Mouse (Mus musculus): Measurements from ENCODE around the gene Rpl41. TPM values are rescaled to one million over a fixed set of nuclear protein-coding genes. Genes with fewer than 3 reads are reported as not detected.
"Not testable (repeated sequence)": the region's sequence is repeated elsewhere in the genome, so short reads cannot be mapped to it uniquely, and the experiment has no call there.

Gene Rpl41
- polyA plus RNA-seq, 1 experiment from 2014 or later = 1,107 TPM

DNA sequence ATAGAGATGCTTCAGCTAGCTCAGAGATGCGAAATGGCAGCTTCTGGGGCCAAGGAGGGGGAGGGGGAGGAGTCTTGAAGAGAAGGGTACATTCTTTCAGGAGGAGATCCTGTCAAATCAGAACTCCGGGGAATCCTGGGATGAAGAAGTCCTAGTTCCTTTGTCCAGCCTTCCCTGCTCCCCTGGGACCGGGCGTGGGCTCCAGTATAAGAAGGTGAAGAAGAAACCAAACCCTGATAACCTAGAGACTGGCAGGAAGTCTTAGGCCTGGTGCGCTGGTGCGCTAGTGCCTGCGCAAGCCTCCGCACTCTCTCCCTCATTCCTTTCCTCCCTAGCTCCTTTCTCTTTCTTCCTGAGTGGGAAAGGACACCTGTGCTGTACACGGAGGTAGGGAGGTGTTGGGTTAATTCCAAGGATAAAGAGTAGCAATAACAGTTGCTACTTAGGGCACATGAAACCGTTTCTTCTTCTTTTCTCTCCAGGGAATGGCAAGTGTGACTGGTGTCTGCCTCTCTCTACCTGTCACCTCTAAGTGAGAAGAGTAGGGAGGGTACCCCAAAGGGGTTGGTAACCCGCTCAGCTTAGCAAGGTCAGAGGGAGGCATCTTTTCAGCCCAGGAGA lies 24.9 kb downstream of the Rpl41 start:
- Histone ChIP-seq H3K4me3 (ENCODE audit: inconsistent target) (peak overlapping the region; percentile 95), H3K27ac (peak overlapping the region; percentile 76), H3K79me2 (ENCODE audit: inconsistent target) (peaks cover 49% of the 10 kb centered on the region), H3K36me3 (ENCODE audit: inconsistent target) (peaks cover 31% of the 10 kb centered on the region; the same call in 1 of the 2 replicates)
- 34% methylated on average over 11 of the region's 11 CpGs for WGBS (ENCODE audit: missing documents)

DNA sequence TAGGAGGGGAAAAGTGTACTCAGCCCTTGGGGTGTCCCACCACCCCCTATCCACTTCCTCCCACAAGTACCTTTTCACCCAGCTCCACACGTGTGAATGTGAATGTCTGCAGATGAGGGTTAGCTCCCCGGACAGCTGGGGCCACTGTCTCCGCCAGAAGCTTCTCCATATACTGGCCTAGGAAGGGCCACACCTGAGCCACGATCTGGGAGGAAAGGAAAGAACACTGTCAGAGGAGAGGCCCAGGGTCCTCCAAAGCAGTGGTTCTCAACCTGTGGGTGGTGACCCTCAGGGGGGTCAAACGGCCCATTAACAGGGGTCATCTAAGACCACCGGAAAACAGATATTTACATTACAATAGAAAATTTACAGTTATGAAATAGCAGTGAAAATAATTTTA lies 26.8 kb downstream of the Rpl41 start:
- Histone ChIP-seq H3K4me3 (ENCODE audit: inconsistent target) (no peak overlapping the region), H3K36me3 (ENCODE audit: inconsistent target) (peaks cover 50% of the 10 kb centered on the region), H3K27ac (no peak overlapping the region), H3K79me2 (ENCODE audit: inconsistent target) (peaks cover 49% of the 10 kb centered on the region)
- 92% methylated on average over 6 of the region's 6 CpGs for WGBS (ENCODE audit: missing documents)

DNA sequence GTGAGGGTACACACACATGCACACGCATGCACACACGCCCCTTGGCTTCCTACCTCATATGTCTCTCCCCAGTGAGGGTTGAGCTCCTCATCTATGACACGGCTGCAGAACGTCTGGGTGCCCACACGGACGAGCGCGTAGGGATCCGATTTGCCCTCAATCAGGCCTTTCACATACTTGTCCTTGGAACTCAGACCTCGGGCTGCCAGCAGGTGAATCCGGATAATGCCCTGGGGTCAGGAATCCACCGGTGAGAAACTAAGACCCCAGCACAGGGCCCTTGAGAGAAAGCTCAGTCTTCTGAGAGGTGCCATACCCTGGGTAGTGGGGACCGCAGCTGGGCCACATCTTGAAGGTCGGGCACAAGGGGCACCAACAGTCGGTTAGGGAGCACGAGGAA lies 28.5 kb downstream of the Rpl41 start:
- peaks cover 66% of the 10 kb centered on the region for H3K36me3 ChIP-seq (ENCODE audit: inconsistent target)
- peaks cover 49% of the 10 kb centered on the region for H3K79me2 ChIP-seq (ENCODE audit: inconsistent target)
- WGBS (ENCODE audit: missing documents) = 96% methylated on average over 16 of the region's 16 CpGs
- no peak overlapping the region for H3K4me3 ChIP-seq (ENCODE audit: inconsistent target)
- H3K27ac ChIP-seq = no peak overlapping the region

DNA sequence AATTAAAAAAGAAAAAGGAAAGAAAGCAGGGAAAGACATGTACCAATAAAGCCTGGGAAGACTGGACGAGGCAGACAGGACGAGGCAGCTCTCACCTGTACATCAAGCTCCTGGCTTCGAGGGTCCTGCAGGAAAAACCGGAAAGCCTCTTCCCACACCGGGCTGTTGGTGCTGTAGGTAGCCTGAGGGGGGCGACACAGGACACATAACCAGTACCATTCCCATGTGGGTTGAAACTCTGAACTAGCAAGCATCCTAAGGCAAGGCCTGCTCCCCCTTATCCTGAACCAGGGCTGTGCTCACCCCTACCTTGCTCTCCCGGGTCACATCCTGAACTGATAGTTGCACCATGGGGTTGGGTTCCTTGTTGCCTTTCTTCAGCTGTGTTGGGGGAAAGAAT lies 30.3 kb downstream of the Rpl41 start:
- 92% methylated on average over 7 of the region's 7 CpGs for WGBS (ENCODE audit: missing documents)
- H3K36me3 ChIP-seq (ENCODE audit: inconsistent target) = peaks cover 80% of the 10 kb centered on the region
- H3K79me2 ChIP-seq (ENCODE audit: inconsistent target) = peaks cover 32% of the 10 kb centered on the region
- no peak overlapping the region for H3K27ac ChIP-seq
- H3K4me3 ChIP-seq (ENCODE audit: inconsistent target) = no peak overlapping the region

DNA sequence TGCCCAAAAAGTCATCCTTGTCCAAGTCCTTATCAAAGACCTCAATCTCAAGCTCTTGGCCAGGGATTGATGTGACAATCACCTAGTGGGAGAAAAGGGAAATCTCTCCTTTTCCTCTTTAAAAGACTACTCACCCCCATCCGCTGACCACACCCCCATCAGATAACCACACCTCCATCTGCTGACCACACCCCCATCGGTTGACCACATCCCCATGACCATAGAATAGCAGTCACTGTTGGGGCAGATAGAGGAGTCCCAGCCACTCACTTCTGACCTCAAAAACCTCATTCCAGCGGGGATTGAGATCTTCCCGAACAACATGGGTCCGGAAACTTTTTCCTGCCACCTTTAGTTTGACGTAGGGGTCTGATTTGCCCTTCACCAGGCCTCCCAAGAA lies 32.4 kb downstream of the Rpl41 start:
- WGBS (ENCODE audit: missing documents) = 22% methylated on average over 6 of the region's 6 CpGs
- H3K79me2 ChIP-seq (ENCODE audit: inconsistent target) = peaks cover 10% of the 10 kb centered on the region; the same call in 1 of the 2 replicates
- peaks cover 93% of the 10 kb centered on the region for H3K36me3 ChIP-seq (ENCODE audit: inconsistent target)
- H3K4me3 ChIP-seq (ENCODE audit: inconsistent target) = no peak overlapping the region
- no peak overlapping the region for H3K27ac ChIP-seq

DNA sequence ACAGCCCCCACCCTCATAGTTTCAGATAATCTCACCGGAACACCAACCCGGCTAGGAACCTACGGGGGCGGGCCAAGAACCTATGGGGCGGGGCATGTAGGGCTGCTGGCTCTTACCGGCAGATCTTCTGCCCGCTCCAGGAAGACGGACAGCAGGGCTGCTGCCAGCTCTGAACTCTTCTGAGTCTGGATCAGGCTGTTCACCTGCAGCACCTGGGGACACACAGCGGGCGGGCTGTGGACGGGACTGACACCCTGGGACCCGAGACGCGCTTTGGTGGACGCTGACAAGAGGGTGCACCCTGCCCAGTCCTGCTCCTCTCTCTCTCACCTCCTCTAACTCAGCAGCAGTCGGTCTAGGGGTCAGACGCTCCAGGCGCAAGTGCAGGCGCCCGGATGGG lies 33.1 kb downstream of the Rpl41 start:
- peaks cover 92% of the 10 kb centered on the region for H3K36me3 ChIP-seq (ENCODE audit: inconsistent target)
- H3K79me2 ChIP-seq (ENCODE audit: inconsistent target) = peaks cover 7% of the 10 kb centered on the region; the same call in 1 of the 2 replicates
- WGBS (ENCODE audit: missing documents) = 96% methylated on average over 20 of the region's 20 CpGs
- H3K27ac ChIP-seq = no peak overlapping the region
- H3K4me3 ChIP-seq (ENCODE audit: inconsistent target) = no peak overlapping the region

DNA sequence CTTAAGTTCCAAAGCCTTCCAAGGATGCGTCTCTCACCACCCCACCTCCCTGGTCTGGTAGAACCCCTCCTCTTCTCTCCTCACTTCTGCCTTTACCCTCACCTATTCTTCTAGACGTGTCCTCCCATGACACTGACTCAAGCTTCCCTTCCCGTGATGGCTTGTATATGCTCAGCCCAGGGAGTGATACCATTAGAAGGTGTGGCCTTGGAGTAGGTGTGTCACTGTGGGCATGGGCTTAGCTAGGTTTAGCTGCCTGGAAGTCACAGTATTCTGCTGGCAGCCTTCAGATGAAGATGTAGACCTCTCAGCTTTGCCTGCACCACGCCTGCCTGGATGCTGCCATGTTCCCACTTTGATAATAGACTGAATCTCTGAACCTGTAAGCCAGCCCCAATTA lies 34.1 kb downstream of the Rpl41 start:
- no peak overlapping the region for H3K27ac ChIP-seq
- 97% methylated on average over 4 of the region's 4 CpGs for WGBS (ENCODE audit: missing documents)
- H3K4me3 ChIP-seq (ENCODE audit: inconsistent target) = no peak overlapping the region
- H3K36me3 ChIP-seq (ENCODE audit: inconsistent target) = peaks cover 91% of the 10 kb centered on the region
- no peaks in the 10 kb centered on the region for H3K79me2 ChIP-seq (ENCODE audit: inconsistent target)

DNA sequence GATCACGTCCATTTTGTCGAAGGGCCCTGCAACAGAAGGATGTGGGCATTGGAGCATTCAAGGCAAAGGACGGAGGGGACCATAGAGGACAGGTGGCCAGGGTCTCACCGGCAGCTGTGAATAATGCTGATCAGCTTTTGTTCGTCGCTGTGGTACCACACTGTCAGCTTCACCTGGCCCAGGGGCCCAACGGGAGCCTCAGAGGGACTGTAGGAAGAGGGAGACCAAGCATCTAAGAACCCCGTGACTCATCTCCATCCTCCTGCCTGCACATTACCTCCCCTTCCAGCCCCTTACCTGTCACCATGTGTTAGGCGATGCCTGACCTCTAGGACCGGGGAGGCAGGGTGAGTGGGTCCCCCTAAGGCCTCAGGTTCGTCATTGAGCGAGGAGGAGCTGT lies 37.3 kb downstream of the Rpl41 start:
- Histone ChIP-seq H3K36me3 (ENCODE audit: inconsistent target) (peaks cover 65% of the 10 kb centered on the region), H3K27ac (no peak overlapping the region), H3K4me3 (ENCODE audit: inconsistent target) (no peak overlapping the region), H3K79me2 (ENCODE audit: inconsistent target) (no peaks in the 10 kb centered on the region)
- 95% methylated on average over 12 of the region's 12 CpGs for WGBS (ENCODE audit: missing documents)

DNA sequence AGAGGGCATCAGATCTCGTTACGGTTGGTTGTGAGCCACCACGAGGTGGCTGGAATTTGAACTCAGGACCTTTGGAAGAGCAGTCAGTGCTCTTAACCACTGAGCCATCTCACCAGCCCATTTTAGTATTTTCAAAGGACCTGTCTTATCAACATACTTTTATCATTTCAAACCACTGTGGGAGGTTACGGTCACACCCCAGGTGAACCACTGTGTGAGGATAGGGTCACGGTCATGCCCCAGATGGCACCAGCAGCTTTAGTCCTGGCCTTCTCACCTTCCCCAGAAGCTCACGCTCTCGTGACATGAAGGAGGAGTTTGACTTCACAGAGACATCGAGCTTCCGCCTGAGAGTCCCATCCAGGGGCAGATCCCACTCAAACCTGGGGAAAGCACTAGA lies 37.9 kb downstream of the Rpl41 start:
- peaks cover 60% of the 10 kb centered on the region for H3K36me3 ChIP-seq (ENCODE audit: inconsistent target)
- 95% methylated on average over 9 of the region's 9 CpGs for whole genome bisulfite sequencing (ENCODE audit: missing documents)
- H3K4me3 ChIP-seq (ENCODE audit: inconsistent target) = no peak overlapping the region
- H3K79me2 ChIP-seq (ENCODE audit: inconsistent target) = no peaks in the 10 kb centered on the region
- H3K27ac ChIP-seq = no peak overlapping the region

DNA sequence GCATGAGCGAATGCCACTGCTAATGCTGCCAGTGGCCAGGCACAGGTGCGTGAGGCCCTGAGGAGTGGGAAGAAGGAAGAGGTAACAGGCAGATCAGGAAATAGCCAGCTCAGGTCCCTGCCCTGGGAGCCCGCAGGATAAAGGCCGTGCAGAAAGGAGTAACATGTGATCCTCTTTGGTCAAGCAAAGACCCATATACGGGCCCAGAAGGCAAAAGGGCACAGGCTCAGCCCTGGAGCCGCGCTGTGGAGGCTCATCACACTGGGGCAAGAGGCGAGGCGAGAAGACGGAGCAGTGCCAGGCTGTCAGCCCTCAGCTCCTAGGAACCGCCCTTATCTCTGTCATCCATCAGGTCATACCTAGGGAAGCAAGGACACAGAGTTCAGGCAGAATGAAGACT lies 38.8 kb downstream of the Rpl41 start:
- H3K36me3 ChIP-seq (ENCODE audit: inconsistent target) = peaks cover 51% of the 10 kb centered on the region
- 94% methylated on average over 11 of the region's 11 CpGs for WGBS (ENCODE audit: missing documents)
- H3K27ac ChIP-seq = no peak overlapping the region
- no peak overlapping the region for H3K4me3 ChIP-seq (ENCODE audit: inconsistent target)
- no peaks in the 10 kb centered on the region for H3K79me2 ChIP-seq (ENCODE audit: inconsistent target)

DNA sequence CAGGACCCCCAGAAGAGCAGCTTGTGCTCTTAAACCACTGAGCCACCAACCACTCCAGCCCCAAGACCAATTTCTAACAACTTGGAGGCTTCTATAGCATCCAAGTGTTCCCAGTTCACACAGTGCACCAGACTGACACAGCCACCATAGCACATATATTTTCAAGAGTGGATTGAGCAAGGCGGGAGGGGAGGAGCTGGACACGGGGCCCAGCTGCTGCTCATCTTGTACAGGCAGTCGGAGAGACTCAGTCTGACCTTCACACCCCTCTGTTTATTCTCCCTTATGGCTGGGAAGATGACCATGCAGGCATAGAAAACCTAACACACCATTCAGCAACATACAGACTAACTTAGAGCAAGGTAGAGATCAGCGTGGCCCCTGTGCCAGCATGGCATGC lies 39.3 kb downstream of the Rpl41 start:
- WGBS (ENCODE audit: missing documents) = 87% methylated on average over 4 of the region's 4 CpGs
- no peak overlapping the region for H3K27ac ChIP-seq
- H3K4me3 ChIP-seq (ENCODE audit: inconsistent target) = no peak overlapping the region
- H3K36me3 ChIP-seq (ENCODE audit: inconsistent target) = peaks cover 46% of the 10 kb centered on the region
- no peaks in the 10 kb centered on the region for H3K79me2 ChIP-seq (ENCODE audit: inconsistent target)

DNA sequence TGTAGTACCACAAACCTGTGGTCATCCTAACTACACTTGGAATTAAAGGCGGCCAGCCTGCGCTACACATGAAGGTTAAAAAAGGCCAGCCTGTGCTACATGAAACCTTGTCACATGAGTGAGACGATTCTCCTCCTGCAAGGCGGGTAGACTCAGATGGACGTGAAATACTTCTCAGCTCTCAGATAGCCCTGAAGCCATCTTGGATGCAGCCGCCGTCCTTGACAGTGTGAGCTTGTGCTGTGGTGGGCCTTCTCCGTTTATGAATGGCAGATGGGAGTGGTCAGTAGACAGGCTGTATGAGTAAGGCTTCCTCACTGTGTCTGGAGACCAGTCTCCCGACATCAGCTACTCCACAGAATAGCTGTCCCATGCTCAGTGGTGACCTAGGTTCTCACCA lies 39.9 kb downstream of the Rpl41 start:
- Histone ChIP-seq H3K36me3 (ENCODE audit: inconsistent target) (peaks cover 43% of the 10 kb centered on the region), H3K79me2 (ENCODE audit: inconsistent target) (no peaks in the 10 kb centered on the region), H3K27ac (no peak overlapping the region), H3K4me3 (ENCODE audit: inconsistent target) (no peak overlapping the region)
- WGBS (ENCODE audit: missing documents) = 90% methylated on average over 9 of the region's 9 CpGs

DNA sequence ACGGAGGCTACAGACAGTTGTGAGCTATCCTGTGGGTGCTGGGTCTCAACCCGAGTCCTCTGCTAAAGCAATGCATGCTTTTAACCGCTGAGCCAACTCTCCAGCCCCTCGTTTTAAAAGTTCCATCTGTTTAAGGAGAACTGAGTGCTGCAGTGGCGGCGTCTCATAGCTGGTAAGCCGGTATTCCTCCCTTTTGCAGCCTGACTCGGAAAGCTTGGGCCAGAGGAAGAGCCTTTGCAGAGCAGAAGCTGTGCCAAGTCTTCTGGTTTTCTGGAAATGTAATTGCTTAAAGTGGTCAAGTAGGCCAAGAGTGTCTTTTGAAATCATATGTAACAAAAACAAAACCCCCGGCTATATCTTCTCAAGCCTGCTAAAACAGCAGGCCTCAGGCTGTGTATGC lies 40.8 kb downstream of the Rpl41 start:
- Histone ChIP-seq H3K27ac (no peak overlapping the region), H3K4me3 (ENCODE audit: inconsistent target) (no peak overlapping the region), H3K36me3 (ENCODE audit: inconsistent target) (peaks cover 34% of the 10 kb centered on the region), H3K79me2 (ENCODE audit: inconsistent target) (no peaks in the 10 kb centered on the region)
- WGBS (ENCODE audit: missing documents) = 91% methylated on average over 9 of the region's 9 CpGs

DNA sequence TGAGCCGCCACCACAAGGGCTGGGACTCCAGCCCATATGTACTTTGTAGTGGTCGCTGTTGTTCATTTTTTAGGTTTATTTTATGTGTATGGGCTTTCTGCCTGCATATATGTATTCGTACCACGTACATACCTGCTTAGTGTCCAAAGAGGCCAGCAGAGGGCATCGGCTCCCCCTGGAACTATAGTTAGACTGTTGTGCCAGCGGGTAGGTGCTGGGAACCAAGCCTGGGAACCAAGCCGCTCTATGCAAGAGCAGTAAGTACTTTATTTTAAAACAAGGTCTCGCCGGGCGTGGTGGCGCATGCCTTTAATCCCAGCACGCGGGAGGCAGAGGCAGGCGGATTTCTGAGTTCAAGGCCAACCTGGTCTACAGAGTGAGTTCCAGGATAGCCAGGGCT lies 43.1 kb downstream of the Rpl41 start:
- H3K4me3 ChIP-seq (ENCODE audit: inconsistent target) = no peak overlapping the region
- peaks cover 13% of the 10 kb centered on the region; the same call in 1 of the 2 replicates for H3K36me3 ChIP-seq (ENCODE audit: inconsistent target)
- 94% methylated on average over 14 of the region's 14 CpGs for WGBS (ENCODE audit: missing documents)

DNA sequence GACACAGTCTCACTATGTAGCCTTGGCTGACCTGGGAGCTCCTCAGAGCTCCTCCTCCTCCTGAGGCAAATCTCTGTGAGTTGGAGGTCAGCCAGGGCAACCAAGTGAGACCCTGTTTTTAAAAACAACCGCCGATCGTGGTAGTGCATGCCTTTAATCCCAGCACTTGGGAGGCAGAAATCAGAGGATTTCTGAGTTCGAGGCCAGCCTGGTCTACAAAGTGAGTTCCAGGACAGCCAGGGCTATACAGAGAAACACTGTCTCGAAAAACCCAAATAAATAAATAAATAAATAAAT lies 43.8 kb downstream of the Rpl41 start:
- 0 out of 2 replicates have a peak overlapping the region, but pooled peaks have one; percentile 54 for H3K27ac ChIP-seq
- not testable (repeated sequence) for H3K4me3 ChIP-seq (ENCODE audit: inconsistent target); H3K79me2 ChIP-seq (ENCODE audit: inconsistent target); H3K36me3 ChIP-seq (ENCODE audit: inconsistent target)
- WGBS (ENCODE audit: missing documents) = 52% methylated on average over 4 of the region's 5 CpGs

More for the DNA sequence above, 43.1 kb downstream of the Rpl41 start:
- Histone ChIP-seq H3K27ac (no peak overlapping the region), H3K79me2 (ENCODE audit: inconsistent target) (no peaks in the 10 kb centered on the region)

Measured in macrophage (primary cell).